Mouse (Mus musculus) embryonic facial prominence, embryonic 11.5 days (tissue): ENCODE data around the gene Susd6. TPM values are rescaled to one million over a fixed set of nuclear protein-coding genes. Genes with fewer than 3 reads are reported as not detected.

ENCODE experiments used
- ATAC-seq: fragments of 200-750 bp; cut with Nextera tagmentation; replicated peaks from 2 replicates; pipeline ENCODE4 v1.8.0; 2017; ENCODE audit warnings: low read depth; ENCODE audit not compliant: insufficient number of reproducible peaks, low FRiP score, low TSS enrichment
- DNase-seq: peaks from one replicate; pipeline ENCODE4 v3.0.0-alpha.2; 2015; ENCODE audit warnings: low spot score
- H3K27ac ChIP-seq: fragments of 300-500 bp; sonication (generic); replicated peaks from 2 replicates; pipeline ENCODE4 v1.5.1; 2014; ENCODE audit warnings: mild to moderate bottlenecking, low read depth, low read length, control low read depth
- H3K27me3 ChIP-seq: fragments of 300-500 bp; sonication (generic); 2 replicates; pipeline ENCODE4 v1.6.1; 2014; ENCODE audit warnings: mild to moderate bottlenecking, low read length, moderate library complexity, mixed read lengths; ENCODE audit not compliant: control insufficient read depth, insufficient read depth
- H3K36me3 ChIP-seq: fragments of 300-500 bp; sonication (generic); replicated peaks from 2 replicates; pipeline ENCODE4 v1.6.1; 2014; ENCODE audit warnings: low read depth, mild to moderate bottlenecking, low read length, moderate library complexity, mixed read lengths; ENCODE audit not compliant: control insufficient read depth, insufficient read depth
- H3K4me1 ChIP-seq: fragments of 300-500 bp; sonication (generic); 2 replicates; pipeline ENCODE4 v1.6.1; 2014; ENCODE audit warnings: low read length, mixed read lengths; ENCODE audit not compliant: control insufficient read depth, insufficient read depth
- H3K4me2 ChIP-seq: fragments of 300-500 bp; sonication (generic); 2 replicates; pipeline ENCODE4 v1.6.1; 2014; ENCODE audit warnings: low read depth, mild to moderate bottlenecking, control low read depth, low read length, moderate library complexity
- H3K4me3 ChIP-seq: fragments of 300-500 bp; sonication (generic); 2 replicates; pipeline ENCODE4 v1.5.1; 2014; ENCODE audit warnings: low read depth, low read length, control low read depth
- H3K9ac ChIP-seq: fragments of 300-500 bp; sonication (generic); replicated peaks from 2 replicates; pipeline ENCODE4 v1.6.1; 2014; ENCODE audit warnings: mild to moderate bottlenecking, control low read depth, low read length
- H3K9me3 ChIP-seq: fragments of 300-500 bp; sonication (generic); replicated peaks from 2 replicates; pipeline ENCODE4 v1.6.1; 2016; ENCODE audit warnings: mild to moderate bottlenecking, low read length, inconsistent platforms, mixed read lengths; ENCODE audit not compliant: control insufficient read depth
- WGBS: fragments of 180-500 bp; shearing (Covaris S2); extraction: QIAGEN DNeasy Blood & Tissue Kit; methylation state at CpG from one replicate; pipeline ENCODE4 v1.1.7; 2014; 5-methylcytosine and 5-hydroxymethylcytosine counted together
- polyA plus RNA-seq: library from polyadenylated mRNA; unstranded; fragments of >200 nt; fragmentation: Nextera tagmentation; extraction: Ambion mirVana; gene quantifications from 2 replicates; pipeline ENCODE4 v1.2.1, GENCODE M21; 2014

Gene Susd6
- polyA plus RNA-seq, 1 experiment from 2014 or later: 13.8 TPM

- no peak for ATAC-seq
- H3K4me2 ChIP-seq: no peak overlapping the region
Measured at GRCm38 (mm10) chr12:80838271-80838670, 48.0 kb downstream of the Susd6 start.

DNA sequence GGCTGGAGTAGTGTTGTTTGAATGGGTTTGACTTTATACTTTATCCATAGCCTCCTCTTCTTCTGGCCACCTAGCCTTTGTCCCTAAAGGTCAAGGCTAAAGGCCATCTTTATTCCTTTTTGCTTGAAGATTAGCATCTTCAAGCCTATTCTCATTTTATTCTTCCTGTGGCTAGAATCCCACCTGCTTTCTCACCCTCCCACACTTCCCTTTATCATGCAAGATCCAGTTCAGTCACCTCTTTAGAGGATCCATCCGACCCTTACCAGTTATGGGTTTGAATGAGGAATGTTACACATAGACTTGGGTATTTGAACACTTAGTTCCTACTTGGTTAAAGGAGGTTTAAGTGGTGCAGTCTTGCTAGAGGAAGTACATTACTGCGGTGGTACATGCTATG is 48.5 kb downstream of the Susd6 start:
- Histone ChIP-seq H3K4me3 (no peak overlapping the region), H3K27ac (no peak overlapping the region)
- 75% methylated on average over 2 of the region's 2 CpGs for WGBS

More at GRCm38 (mm10) chr12:80838271-80838670, 48.0 kb downstream of the Susd6 start:
- H3K9me3 ChIP-seq: no peaks in the 10 kb centered on the region
- DNase-seq: no peak
- no peaks in the 10 kb centered on the region for H3K36me3 ChIP-seq
- no peak overlapping the region for H3K4me3 ChIP-seq
- no peaks in the 10 kb centered on the region for H3K27me3 ChIP-seq
- H3K4me1 ChIP-seq: no peaks in the 10 kb centered on the region
- H3K9ac ChIP-seq: no peak overlapping the region
- no peak overlapping the region for H3K27ac ChIP-seq

DNA sequence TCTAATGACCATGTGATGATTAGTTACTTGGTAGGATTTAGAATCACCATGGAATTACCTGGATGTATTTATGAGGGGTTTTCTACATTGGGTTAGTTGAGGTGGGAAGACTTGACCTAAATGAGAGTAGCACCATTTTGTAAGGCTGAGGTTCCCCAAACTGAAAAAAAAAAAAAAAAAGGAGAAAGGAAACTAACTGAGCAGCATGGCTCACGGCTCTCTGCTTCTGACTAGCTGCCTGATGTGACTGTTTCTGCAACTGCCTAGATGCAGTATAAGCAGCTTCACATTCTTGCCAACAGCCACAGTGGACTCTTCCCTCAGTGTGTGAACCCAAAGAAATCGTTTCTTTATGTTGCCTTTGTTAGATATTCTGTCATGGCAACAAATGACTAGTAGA is 49.3 kb downstream of the Susd6 start:
- Histone ChIP-seq H3K9ac (no peak overlapping the region), H3K9me3 (no peaks in the 10 kb centered on the region), H3K27ac (no peak overlapping the region), H3K4me1 (no peaks in the 10 kb centered on the region; the same call in 1 of the 2 replicates), H3K4me3 (no peak overlapping the region), H3K27me3 (no peaks in the 10 kb centered on the region), H3K4me2 (no peak overlapping the region), H3K36me3 (no peaks in the 10 kb centered on the region)
- no peak for DNase-seq
- 70% methylated on average over 2 of the region's 2 CpGs for WGBS
- no peak for ATAC-seq

More for the DNA sequence above, 48.5 kb downstream of the Susd6 start:
- Histone ChIP-seq H3K4me1 (no peaks in the 10 kb centered on the region), H3K36me3 (no peaks in the 10 kb centered on the region), H3K4me2 (no peak overlapping the region), H3K27me3 (no peaks in the 10 kb centered on the region), H3K9ac (no peak overlapping the region), H3K9me3 (no peaks in the 10 kb centered on the region)
- ATAC-seq (no peak), DNase-seq (no peak)

GRCm38 (mm10) chr12:80841618-80842017 is 51.3 kb downstream of the Susd6 start:
- Histone ChIP-seq H3K4me1 (no peaks in the 10 kb centered on the region; the same call in 1 of the 2 replicates), H3K27ac (no peak overlapping the region), H3K9ac (no peak overlapping the region), H3K27me3 (no peaks in the 10 kb centered on the region), H3K4me2 (no peak overlapping the region), H3K4me3 (no peak overlapping the region), H3K9me3 (no peaks in the 10 kb centered on the region), H3K36me3 (no peaks in the 10 kb centered on the region)
- DNase-seq (no peak), ATAC-seq (no peak)
- 95% methylated on average over 1 of the region's 1 CpGs for WGBS

DNA sequence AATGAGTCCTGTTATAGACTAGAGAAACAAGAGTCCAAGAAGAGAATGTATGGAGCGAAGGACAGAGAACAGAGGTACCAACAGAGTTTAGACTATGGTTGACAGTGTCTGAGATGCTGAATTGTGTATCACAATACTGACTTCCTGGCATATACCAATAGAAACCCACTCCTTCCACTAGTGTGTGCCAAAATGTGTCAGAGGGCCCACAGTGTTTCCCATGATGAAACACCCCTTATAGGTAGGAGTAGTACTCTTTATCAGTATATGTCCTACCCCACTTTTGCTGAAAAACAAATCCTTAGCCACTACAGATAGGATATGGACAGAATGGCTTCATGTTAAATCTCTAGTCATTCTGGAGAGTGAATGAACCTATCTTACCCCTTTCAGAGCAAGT is 52.3 kb downstream of the Susd6 start:
- Histone ChIP-seq H3K27ac (no peak overlapping the region), H3K4me2 (no peak overlapping the region), H3K36me3 (no peaks in the 10 kb centered on the region), H3K9me3 (no peaks in the 10 kb centered on the region), H3K4me1 (no peaks in the 10 kb centered on the region; the same call in 1 of the 2 replicates), H3K4me3 (no peak overlapping the region), H3K9ac (no peak overlapping the region), H3K27me3 (no peaks in the 10 kb centered on the region)
- DNase-seq (no peak), ATAC-seq (no peak)
- 94% methylated on average over 1 of the region's 1 CpGs for WGBS

DNA sequence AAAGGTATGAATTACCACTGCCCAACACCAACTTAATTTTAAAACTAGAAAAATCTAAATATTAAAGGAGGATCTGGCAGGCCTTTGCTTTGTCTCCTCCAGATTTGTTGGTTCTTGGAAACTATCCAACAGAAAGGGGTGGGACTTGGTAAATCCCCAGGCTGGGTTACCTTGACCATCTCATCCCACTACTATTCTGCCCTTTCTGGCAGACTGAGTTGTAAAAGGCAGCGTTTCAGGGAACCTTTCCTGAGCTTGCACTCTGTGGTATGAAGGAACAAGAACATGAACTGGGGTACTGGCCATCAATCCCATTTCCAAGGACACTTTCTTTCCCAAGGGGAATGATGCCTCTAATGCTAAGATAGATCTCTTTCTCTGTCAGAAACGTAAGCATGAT is 52.9 kb downstream of the Susd6 start:
- Histone ChIP-seq H3K27me3 (no peaks in the 10 kb centered on the region), H3K4me1 (no peaks in the 10 kb centered on the region; the same call in 1 of the 2 replicates), H3K27ac (no peak overlapping the region), H3K9me3 (no peaks in the 10 kb centered on the region), H3K4me3 (no peak overlapping the region), H3K36me3 (no peaks in the 10 kb centered on the region), H3K4me2 (no peak overlapping the region), H3K9ac (no peak overlapping the region)
- 70% methylated on average over 2 of the region's 2 CpGs for WGBS
- DNase-seq (no peak), ATAC-seq (no peak)

GRCm38 (mm10) chr12:80843651-80844444 is 53.5 kb downstream of the Susd6 start:
- no peaks in the 10 kb centered on the region for H3K9me3 ChIP-seq
- DNase-seq (no peak), ATAC-seq (no peak)
- 73% methylated on average over 4 of the region's 4 CpGs for WGBS
- no peak overlapping the region for H3K4me3 ChIP-seq
- no peaks in the 10 kb centered on the region for H3K27me3 ChIP-seq
- H3K27ac ChIP-seq: no peak overlapping the region
- no peak overlapping the region for H3K4me2 ChIP-seq
- no peak overlapping the region for H3K9ac ChIP-seq
- H3K4me1 ChIP-seq: no peaks in the 10 kb centered on the region; the same call in 1 of the 2 replicates
- no peaks in the 10 kb centered on the region for H3K36me3 ChIP-seq

- no peaks in the 10 kb centered on the region for H3K9me3 ChIP-seq
- H3K27me3 ChIP-seq: no peaks in the 10 kb centered on the region
- ATAC-seq: no peak
- H3K4me1 ChIP-seq: no peaks in the 10 kb centered on the region; the same call in 1 of the 2 replicates
- no peak overlapping the region for H3K27ac ChIP-seq
- H3K4me2 ChIP-seq: no peak overlapping the region
- no peaks in the 10 kb centered on the region for H3K36me3 ChIP-seq
- no peak for DNase-seq
- H3K9ac ChIP-seq: no peak overlapping the region
- no peak overlapping the region for H3K4me3 ChIP-seq
- 83% methylated on average over 1 of the region's 1 CpGs for WGBS
Measured at GRCm38 (mm10) chr12:80845901-80846300, 55.6 kb downstream of the Susd6 start.
